Mouse (Mus musculus): ENCODE results near the gene Gys2.
A peak's percentile ranks its signal among the peaks of the same experiment; 100 is the strongest.

Gene Gys2

GRCm38 (mm10) chr6:142455314-142455996 is 17.5 kb downstream of the Gys2 start:
- no peak for DNase-seq

DNA sequence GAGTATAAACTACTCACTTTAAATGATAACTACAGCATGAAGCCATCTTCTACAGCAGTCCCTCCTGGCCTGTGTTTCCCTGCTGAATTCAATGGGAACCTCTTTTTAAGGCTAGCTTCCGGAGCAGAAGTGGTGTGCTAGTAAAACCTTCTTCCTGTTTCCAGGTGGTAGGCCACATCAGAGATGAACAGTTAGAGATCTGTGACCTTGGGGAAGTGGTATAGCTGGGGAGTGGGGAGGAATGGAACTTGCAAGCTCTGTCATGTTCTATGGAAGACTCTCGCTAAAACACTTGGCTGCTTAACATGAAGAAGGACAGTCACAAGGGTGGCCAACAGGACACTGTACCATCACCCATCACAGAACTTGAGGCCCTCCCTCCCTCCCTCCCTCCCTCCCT is 19.6 kb downstream of the Gys2 start:
- DNase-seq = no peak

- DNase-seq = no peak
These were observed 21.5 kb downstream of the Gys2 start for GRCm38 (mm10) chr6:142451381-142451780.

DNA sequence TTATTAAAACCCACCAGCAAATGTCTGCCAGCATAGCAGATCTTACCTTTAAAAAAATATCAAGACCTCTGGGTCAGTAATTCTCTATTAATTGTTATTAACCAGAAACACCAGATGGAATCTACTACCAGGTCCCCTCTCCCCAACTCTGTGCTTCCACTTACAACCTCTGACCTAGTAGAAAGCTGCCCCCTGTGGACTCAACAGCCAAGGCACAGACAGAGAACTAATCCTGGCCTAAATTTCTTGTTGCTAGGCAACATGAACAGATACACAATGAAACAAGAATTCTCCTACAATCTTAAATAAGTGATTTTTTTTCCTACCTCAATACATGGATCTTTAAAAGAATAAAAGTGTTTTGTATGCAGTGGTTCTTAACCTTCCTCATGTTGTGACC is 43.8 kb downstream of the Gys2 start:
- DNase-seq = no peak

DNA sequence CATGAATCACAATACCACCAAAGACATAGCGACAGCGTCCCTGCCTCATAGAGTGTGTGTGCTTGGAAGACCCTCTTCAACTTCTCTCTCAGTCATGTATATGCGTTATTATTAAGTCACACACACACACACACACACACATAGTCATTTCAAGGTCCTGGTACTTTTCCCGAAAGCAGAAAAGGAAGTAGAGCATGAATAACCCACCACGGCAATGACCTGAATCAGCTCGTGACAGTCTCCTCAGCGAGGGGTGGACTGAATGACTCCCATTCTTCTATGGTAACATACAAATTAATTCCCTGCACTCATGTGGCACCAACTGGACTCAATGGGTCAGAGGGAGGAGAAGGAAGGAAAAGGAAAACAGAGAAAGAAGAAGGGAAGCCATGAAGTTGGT is 47.9 kb downstream of the Gys2 start:
- no peak for DNase-seq

- DNase-seq = no peak
These were observed 58.3 kb downstream of the Gys2 start for GRCm38 (mm10) chr6:142414597-142414996.

- no peak for DNase-seq
These were observed 59.1 kb downstream of the Gys2 start for GRCm38 (mm10) chr6:142413845-142414244.

DNA sequence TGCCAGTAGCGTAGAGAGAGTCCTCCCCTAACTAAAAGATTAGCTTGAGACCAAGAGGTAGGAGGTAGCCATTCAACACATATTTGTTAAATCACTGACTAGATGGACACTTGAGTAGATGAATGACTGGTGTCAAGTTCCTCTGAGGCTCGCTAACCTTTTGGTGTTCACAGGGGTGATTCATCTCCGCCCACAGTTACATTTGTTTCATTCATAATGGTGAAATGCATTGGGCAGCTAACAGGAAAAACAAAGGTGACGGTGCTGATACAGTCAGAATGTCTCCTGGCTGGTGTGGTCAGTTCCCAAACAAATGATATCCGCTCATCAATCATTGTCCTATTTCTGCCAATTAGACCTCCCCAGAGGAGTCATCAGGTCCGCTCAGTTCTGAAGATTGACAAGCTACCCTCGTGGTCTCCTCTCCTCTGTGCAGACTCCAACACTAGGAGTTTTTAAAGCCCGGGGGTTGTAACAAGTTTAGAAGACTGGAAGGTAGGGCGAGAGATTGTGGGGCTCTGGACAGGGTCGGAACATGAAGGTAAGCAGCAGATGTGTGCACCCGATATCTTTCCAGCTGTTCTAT is 59.9 kb downstream of the Gys2 start, which contains the start of gene Spx:
Gene Spx (plus strand): TSS at position 536 of the 586 bp plus-strand sequence.
- DNase-seq = no peak

DNA sequence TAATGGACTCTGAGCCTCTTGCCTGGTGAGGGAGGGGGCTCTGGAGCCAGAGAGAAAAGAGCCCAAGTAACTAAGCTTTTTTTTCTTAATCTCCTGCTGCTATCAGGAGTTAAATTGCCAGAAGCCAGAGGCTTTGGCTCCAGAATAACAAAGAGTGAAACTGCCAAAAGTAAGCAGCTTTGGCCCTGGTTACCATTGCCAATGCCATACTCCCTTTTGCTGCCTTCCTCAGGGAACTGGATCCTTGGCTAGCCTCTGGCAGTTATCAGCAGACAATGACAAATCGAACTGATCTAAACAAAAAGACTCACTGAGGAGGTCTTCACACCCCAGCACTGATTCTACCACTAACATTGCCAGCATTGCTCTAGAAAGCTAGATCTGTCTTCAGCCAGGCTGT is 61.8 kb downstream of the Gys2 start:
- DNase-seq = no peak

GRCm38 (mm10) chr6:142395756-142396155 is 77.2 kb downstream of the Gys2 start:
- DNase-seq = no peak

- peak; percentile 19 for DNase-seq
These were observed 78.2 kb downstream of the Gys2 start for GRCm38 (mm10) chr6:142394669-142395068.

DNA sequence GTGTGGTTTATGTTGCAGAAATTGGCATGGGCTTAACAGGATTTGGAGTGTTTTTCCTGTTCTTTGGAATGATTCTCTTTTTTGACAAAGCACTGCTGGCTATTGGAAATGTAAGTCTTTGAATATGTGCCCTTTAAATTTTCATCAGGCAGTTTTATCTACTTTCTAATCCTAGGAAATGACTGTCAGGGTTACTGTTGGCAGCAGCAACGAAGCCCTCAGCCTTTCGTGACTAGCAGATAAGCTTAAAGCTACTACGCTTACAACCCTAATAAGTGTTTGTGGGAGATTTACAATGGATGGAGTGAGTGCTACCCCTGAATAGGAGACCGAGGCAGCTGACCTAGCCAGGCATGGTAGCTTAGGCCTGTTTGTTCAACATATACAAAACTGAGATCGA is 80.6 kb downstream of the Gys2 start:
- no peak for DNase-seq

- no peak for DNase-seq
These were observed 83.8 kb downstream of the Gys2 start for GRCm38 (mm10) chr6:142389101-142389500.

DNA sequence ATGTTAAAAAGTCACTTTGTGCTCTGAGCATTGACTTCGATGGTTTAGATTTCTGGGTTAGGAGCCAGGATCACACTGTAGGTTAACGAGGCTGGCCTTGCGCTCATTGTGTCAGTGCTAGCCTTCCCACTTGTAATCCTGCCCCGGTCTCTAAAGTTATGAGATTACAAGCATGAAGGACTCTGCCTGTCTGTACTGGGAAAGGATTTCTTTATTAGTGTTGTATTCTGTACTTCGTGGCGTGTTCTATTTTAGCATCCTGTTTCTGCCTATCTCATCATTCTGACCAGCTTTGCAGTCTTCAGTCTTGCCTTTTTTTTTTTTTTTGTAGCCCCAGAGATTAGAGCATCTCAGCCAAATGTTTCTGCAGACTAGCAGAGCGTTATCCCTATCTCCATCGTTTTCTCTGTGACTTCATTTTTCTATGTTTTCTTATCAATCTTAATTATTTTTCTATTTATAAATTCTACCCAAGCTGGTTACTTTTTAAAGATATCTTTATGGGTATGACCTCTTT is 85.1 kb downstream of the Gys2 start:
- no peak for DNase-seq

GRCm38 (mm10) chr6:142387011-142387754 is 85.7 kb downstream of the Gys2 start, which contains the start of the genes Recql and Golt1b:
Recql (minus strand) TSS chr6:142387087.
Golt1b (plus strand) TSS chr6:142387221.
- peak; percentile 98 for DNase-seq

DNA sequence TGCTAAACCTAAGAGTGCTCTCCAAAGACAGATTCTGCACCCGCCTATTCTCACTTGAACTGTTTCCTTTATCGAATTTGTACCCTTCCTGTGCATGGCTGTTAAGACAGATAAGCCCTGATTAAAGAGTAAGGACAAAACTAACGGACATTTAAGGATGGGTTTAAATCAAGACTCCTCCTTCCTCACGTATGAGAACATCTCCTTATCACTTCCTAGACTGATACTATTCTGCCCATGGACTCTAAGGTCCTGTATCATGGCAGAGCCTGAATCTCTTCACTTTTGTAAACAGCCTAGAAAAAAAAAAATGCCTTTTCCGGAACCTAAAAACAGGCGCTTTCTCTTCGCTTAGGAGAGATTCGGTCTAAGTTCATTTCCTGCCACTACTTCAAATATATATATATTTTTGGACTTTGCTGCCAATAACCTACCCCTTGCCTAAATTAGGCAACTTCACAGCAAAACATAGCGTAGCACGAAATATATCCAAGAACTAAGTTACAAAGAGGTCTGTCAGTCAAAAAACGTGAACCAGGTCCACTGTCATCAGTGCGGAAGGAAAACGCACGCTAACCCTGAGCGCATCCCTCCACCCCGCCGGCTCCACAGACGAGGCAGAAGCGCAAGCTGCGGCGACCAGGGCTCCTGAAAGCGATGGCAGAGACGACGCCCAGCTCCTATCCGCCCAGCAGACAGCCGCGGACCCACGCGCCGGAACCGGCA is 86.5 kb downstream of the Gys2 start:
- DNase-seq = no peak

- no peak for DNase-seq
These were observed 88.4 kb downstream of the Gys2 start for GRCm38 (mm10) chr6:142384521-142384920.

DNA sequence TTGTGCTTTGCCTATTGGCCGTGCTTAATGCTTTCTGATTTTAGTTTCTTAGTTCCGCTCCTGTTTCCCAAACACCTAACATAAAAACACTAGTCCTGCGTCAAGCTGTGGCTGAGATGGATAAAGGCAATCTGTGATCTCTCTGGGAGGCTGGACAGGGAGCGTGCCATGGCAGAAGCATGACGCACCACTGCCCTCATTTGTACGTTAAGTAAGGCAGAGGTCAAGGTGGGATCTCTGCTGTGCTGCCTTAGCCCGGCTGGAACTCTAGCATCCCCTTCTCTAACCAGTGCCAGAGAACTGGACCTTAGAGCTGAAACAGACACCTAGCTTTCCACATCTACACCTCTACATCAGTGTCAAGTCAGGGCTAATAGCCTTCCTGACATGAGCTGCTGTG is 91.3 kb downstream of the Gys2 start:
- no peak for DNase-seq

DNA sequence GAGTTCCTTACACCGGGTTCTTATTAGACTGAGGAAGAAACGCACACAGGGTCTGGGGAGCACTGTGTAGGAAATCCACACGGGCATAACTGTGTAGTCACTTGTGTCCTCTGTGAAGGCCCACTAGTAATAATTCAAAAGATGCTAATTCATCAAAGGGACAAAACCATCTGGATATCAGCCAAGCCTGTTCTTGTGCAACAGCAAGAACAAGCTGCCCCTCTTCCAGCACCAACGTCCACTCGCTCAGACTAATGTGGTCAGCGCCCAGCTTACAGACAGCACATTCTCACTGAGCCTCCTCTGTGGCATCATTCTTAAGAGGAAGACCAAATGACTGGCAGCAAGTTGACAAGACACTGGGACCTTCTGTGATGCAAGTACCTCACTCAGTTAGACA is 92.9 kb downstream of the Gys2 start:
- no peak for DNase-seq

GRCm38 (mm10) chr6:142378576-142379330 is 94.2 kb downstream of the Gys2 start:
- DNase-seq = no peak

DNA sequence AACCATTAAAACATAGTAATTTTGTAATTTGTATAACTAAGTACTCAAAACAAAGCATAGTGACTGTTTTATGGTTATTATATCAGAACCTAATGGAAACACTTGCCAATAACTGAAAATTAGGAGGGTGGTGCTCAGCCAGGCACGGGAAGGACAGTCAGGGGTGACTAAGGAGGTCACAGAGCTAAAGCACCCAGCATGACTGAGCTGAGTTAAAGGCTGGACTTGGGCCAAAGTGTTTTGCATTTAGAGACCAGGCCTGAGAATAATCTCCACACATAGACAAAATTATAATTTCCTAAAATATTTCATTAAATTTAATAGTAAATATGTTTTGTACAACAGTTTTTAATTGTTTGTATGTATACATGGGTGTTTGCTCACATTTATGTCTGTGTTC is 95.8 kb downstream of the Gys2 start:
- no peak for DNase-seq
